In the genomic region with DNA sequence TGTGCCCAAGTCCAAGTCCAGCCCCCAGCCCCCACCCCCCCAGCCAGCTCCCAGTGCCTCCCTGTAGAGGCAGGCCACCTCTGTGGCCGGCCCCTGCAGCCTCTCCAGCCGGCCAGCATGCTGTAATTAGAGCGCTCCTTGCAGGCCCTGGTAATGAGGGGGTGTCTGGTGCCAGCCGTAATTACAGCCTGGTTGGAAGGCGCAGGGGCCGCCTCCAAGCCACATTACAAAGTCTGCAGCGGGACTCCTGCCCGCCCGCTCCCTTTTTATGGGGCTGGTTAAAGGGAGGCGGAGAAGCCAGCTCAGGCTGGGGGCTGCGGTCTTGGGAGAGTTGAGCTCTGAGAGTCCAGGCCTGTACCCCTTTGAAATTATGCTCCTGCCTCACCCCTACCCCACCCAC, we compare ENCODE assay signal across 11 mouse cellular contexts. TPM values are rescaled to one million over a fixed set of nuclear protein-coding genes. Genes with fewer than 3 reads are reported as not detected.
DNase-seq lines count a peak whose midpoint lies in the region; ATAC-seq and TF ChIP-seq lines count a peak whose summit lies in the region.
"Had no signal": no experiment of that assay in that cellular context is flagged by ENCODE, and none has a peak within 500 bp of the region (broad histone marks: within the 10 kb centered on the region; RNA-seq: fewer than 3 reads in every experiment).

No protein-coding gene starts in this region.

- no peak overlapping the region for H3K4me3 ChIP-seq in kidney, embryonic 16.5 days (ENCODE audit: low read length)
- no peak overlapping the region for H3K4me3 ChIP-seq in ES-Bruce4 (ENCODE audit: low read depth, low read length)
- no peak overlapping the region for H3K4me3 ChIP-seq in hindbrain, embryonic 16.5 days (ENCODE audit: low read length)
- H3K4me3 ChIP-seq: left cerebral cortex, adult 2 months had no signal

- H3K27ac ChIP-seq in kidney, embryonic 16.5 days (ENCODE audit: low read length) = peak overlapping the region; percentile 58
- no peak overlapping the region for H3K27ac ChIP-seq in ES-Bruce4 (ENCODE audit: insufficient read depth, low read length)
- no peak overlapping the region for H3K27ac ChIP-seq in hindbrain, embryonic 16.5 days (ENCODE audit: low read depth, low read length)
- H3K27ac ChIP-seq: left cerebral cortex, adult 2 months had no signal

- no peak overlapping the region for H3K4me2 ChIP-seq in kidney, embryonic 16.5 days (replicated peaks; ENCODE audit: low read depth, low read length)
- no peak overlapping the region for H3K4me2 ChIP-seq in hindbrain, embryonic 16.5 days (ENCODE audit: low read length)

- H3K4me1 ChIP-seq in kidney, embryonic 16.5 days (ENCODE audit: insufficient read depth, low read length) = peaks cover 65% of the 10 kb centered on the region
- peaks cover 4% of the 10 kb centered on the region for H3K4me1 ChIP-seq in ES-Bruce4 (ENCODE audit: control insufficient read depth, insufficient read depth, low read length)
- H3K4me1 ChIP-seq in hindbrain, embryonic 16.5 days (ENCODE audit: control insufficient read depth, insufficient read depth, low read depth, low read length) = no peaks in the 10 kb centered on the region; the same call in 1 of the 2 replicates

- no peaks in the 10 kb centered on the region for H3K27me3 ChIP-seq in kidney, embryonic 16.5 days (ENCODE audit: insufficient read depth, low read length)
- no peaks in the 10 kb centered on the region for H3K27me3 ChIP-seq in ES-Bruce4 (ENCODE audit: control insufficient read depth, insufficient read depth, low read length, poor library complexity, severe bottlenecking)
- H3K27me3 ChIP-seq in hindbrain, embryonic 16.5 days (replicated peaks; ENCODE audit: control insufficient read depth, insufficient read depth, low read length) = peaks cover 4% of the 10 kb centered on the region; the same call in 1 of the 2 replicates

- TF ChIP-seq POLR2A in ES-Bruce4 (IDR thresholded peaks at IDR 0.05; ENCODE audit: insufficient read depth, low read length) = no peak

- TF ChIP-seq CTCF in ES-Bruce4 (IDR thresholded peaks at IDR 0.05; ENCODE audit: low read depth, low read length) = no peak

- DNase-seq in kidney, postnatal 14 days = no peak
- DNase-seq in embryo, embryonic 11 days = peak; percentile 64
- DNase-seq in adrenal gland, postnatal 36 days = no peak
- no peak for DNase-seq in urinary bladder, adult 18-20 months (ENCODE audit: low spot score in 2 of 2)
- no peak for DNase-seq in cerebellum, postnatal 4 days (ENCODE audit: low spot score in 2 of 2)
- DNase-seq: gastrocnemius, postnatal 14 days; lung, postnatal 36 days had no signal

- TF ChIP-seq EP300 in ES-Bruce4 (IDR thresholded peaks at IDR 0.05; ENCODE audit: insufficient read depth, low read depth, low read length) = no peak

- H3K9me3 ChIP-seq in kidney, embryonic 16.5 days (ENCODE audit: low read length) = no peaks in the 10 kb centered on the region
- H3K9me3 ChIP-seq in ES-Bruce4 (replicated peaks; ENCODE audit: control insufficient read depth, insufficient read depth, low read length, poor library complexity, severe bottlenecking) = no peaks in the 10 kb centered on the region
- no peaks in the 10 kb centered on the region for H3K9me3 ChIP-seq in hindbrain, embryonic 16.5 days (ENCODE audit: control insufficient read depth, low read length)

- no peaks in the 10 kb centered on the region; the same call in 1 of the 2 replicates for H3K36me3 ChIP-seq in kidney, embryonic 16.5 days (ENCODE audit: insufficient read depth, low read length)
- H3K36me3 ChIP-seq in ES-Bruce4 (ENCODE audit: control insufficient read depth, insufficient read depth, low read length, poor library complexity, severe bottlenecking) = no peaks in the 10 kb centered on the region
- H3K36me3 ChIP-seq in hindbrain, embryonic 16.5 days (ENCODE audit: control insufficient read depth, insufficient read depth, low read length) = no peaks in the 10 kb centered on the region

- peak; percentile 58 for ATAC-seq in kidney, embryonic 16.5 days (ENCODE audit: low FRiP score, low TSS enrichment)
- ATAC-seq in hindbrain, embryonic 16.5 days = peak; percentile 43; the same call in 1 of the 2 replicates

- WGBS in kidney, embryonic 16.5 days = 30% methylated on average over 11 of the region's 11 CpGs
- WGBS in hindbrain, embryonic 16.5 days = 23% methylated on average over 11 of the region's 11 CpGs

- H3K9ac ChIP-seq in kidney, embryonic 16.5 days (replicated peaks; ENCODE audit: low read length) = 0 out of 2 replicates have a peak overlapping the region, but pooled peaks have one; percentile 11
- H3K9ac ChIP-seq in ES-Bruce4 (ENCODE audit: low read depth, poor library complexity, severe bottlenecking) = 0 out of 2 replicates have a peak overlapping the region, but pooled peaks have one; percentile 9
- no peak overlapping the region for H3K9ac ChIP-seq in hindbrain, embryonic 16.5 days (ENCODE audit: low read depth, low read length)

RNA-seq across cellular contexts. Expression of a gene that starts 37.0 kb away (rescaled TPM):
- 10.4 and 10.5 TPM in 2 replicates for polyA plus RNA-seq in kidney, embryonic 16.5 days (2015; fragmentation: Nextera tagmentation; extraction: Ambion mirVana)
- polyA plus RNA-seq in ES-Bruce4 (2011; ENCODE audit: insufficient read depth, insufficient read length, low read depth, missing spikeins) = 36.7 and 43.2 TPM in 2 replicates
- 2.6 and 3.1 TPM in 2 replicates for polyA plus RNA-seq in hindbrain, embryonic 16.5 days (2015; fragmentation: Nextera tagmentation; extraction: Ambion mirVana)
- total RNA-seq in adrenal gland, postnatal 36 days (2021) = 1 to 10 TPM; 5.9 to 8.3 TPM

RNA-seq across cellular contexts. Expression of a gene that starts 41.8 kb away (rescaled TPM):
- 14.0 and 14.5 TPM in 2 replicates for polyA plus RNA-seq in kidney, embryonic 16.5 days (2015; fragmentation: Nextera tagmentation; extraction: Ambion mirVana)
- polyA plus RNA-seq in ES-Bruce4 (2011; ENCODE audit: insufficient read depth, insufficient read length, low read depth, missing spikeins) = 8.2 and 8.7 TPM in 2 replicates
- polyA plus RNA-seq in hindbrain, embryonic 16.5 days (2015; fragmentation: Nextera tagmentation; extraction: Ambion mirVana) = 10.5 and 11.1 TPM in 2 replicates
- total RNA-seq in adrenal gland, postnatal 36 days (2021) = 10 to 100 TPM; 28.8 to 38.7 TPM
